Comparison of ENCODE assay signal across 29 mouse cellular contexts in the genomic region with DNA sequence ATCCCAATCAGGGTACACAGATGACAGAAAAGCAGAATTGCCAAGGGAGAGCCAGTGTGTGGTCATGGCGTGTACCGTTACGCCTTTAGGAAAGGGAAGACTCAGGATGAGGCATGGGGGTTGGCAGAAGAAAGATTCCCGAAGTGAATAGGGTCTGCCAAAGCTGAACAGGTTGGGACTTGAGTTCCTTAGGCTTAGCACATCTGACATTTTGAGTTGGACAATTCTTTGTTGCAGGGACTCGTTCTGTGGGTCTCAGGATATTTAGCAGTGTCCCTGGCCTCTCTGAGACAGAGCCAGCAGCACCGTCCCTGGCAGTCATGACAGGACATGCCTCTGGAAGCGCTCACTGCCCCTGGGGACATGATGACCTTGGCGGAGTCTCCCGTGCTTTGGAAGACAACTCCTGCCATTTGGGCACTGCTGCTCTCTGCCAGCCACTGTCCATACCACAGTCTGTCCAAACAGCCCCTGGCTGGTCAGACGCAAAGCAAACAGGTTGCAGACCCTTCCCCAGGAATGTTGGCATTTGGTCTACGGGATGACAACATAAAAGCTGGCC. TPM values are rescaled to one million over a fixed set of nuclear protein-coding genes. Genes with fewer than 3 reads are reported as not detected.
DNase-seq lines count a peak whose midpoint lies in the region; ATAC-seq and TF ChIP-seq lines count a peak whose summit lies in the region.
"Had no signal": no experiment of that assay in that cellular context is flagged by ENCODE, and none has a peak within 500 bp of the region (broad histone marks: within the 10 kb centered on the region; RNA-seq: fewer than 3 reads in every experiment).

No protein-coding gene starts in this region.

- H3K9ac ChIP-seq in heart, embryonic 12.5 days, result no peak overlapping the region
- H3K9ac ChIP-seq: forebrain, postnatal 0 days; liver, embryonic 12.5 days had no signal

- no peak overlapping the region for H3K4me2 ChIP-seq in heart, embryonic 12.5 days
- H3K4me2 ChIP-seq: liver, embryonic 12.5 days had no signal

- H3K27me3 ChIP-seq in heart, embryonic 12.5 days (replicated peaks), result no peaks in the 10 kb centered on the region
- no peaks in the 10 kb centered on the region for H3K27me3 ChIP-seq in kidney, adult 2 months (replicated peaks; ENCODE audit: control insufficient read depth, insufficient read depth, low read length)
- H3K27me3 ChIP-seq: liver, embryonic 12.5 days had no signal

- WGBS in heart, embryonic 12.5 days, result 78% methylated on average over 11 of the region's 11 CpGs
- 73% methylated on average over 11 of the region's 11 CpGs for WGBS in kidney, adult 2 months

- no peak overlapping the region for H3K4me3 ChIP-seq in heart, embryonic 12.5 days
- no peak overlapping the region for H3K4me3 ChIP-seq in kidney, adult 2 months (ENCODE audit: insufficient read depth, low read depth, low read length)
- H3K4me3 ChIP-seq: hindbrain, embryonic 10.5 days; left cerebral cortex, adult 2 months; liver, embryonic 12.5 days had no signal

- no peak for TF ChIP-seq POLR2A in kidney, adult 2 months (IDR thresholded peaks at IDR 0.05; ENCODE audit: low read depth, low read length)

- H3K36me3 ChIP-seq in heart, embryonic 12.5 days, result peaks cover 15% of the 10 kb centered on the region
- H3K36me3 ChIP-seq in kidney, adult 2 months (ENCODE audit: control insufficient read depth, insufficient read depth, low read length), result peaks cover 2% of the 10 kb centered on the region; the same call in 1 of the 2 replicates

- H3K4me1 ChIP-seq in heart, embryonic 12.5 days (replicated peaks), result no peaks in the 10 kb centered on the region
- H3K4me1 ChIP-seq in kidney, adult 2 months (ENCODE audit: control insufficient read depth, insufficient read depth, low read length), result no peaks in the 10 kb centered on the region
- H3K4me1 ChIP-seq: hindbrain, embryonic 10.5 days; liver, embryonic 12.5 days had no signal

- no peaks in the 10 kb centered on the region for H3K9me3 ChIP-seq in heart, embryonic 12.5 days (replicated peaks)
- H3K9me3 ChIP-seq: hindbrain, embryonic 10.5 days; liver, embryonic 12.5 days had no signal

- ATAC-seq in heart, embryonic 12.5 days (ENCODE audit: insufficient number of reproducible peaks, low FRiP score), result no peak
- ATAC-seq: forebrain, postnatal 0 days; liver, embryonic 12.5 days; midbrain, embryonic 16.5 days had no signal

- peak; percentile 43 for DNase-seq in heart, adult 8-10 months (ENCODE audit: low spot score)
- DNase-seq in adrenal gland, postnatal 14 days, result peak; percentile 89
- peak; percentile 78 for DNase-seq in gastrocnemius, postnatal 25 days
- no peak for DNase-seq in liver
- no peak for DNase-seq in left cerebral cortex, adult 9 months (ENCODE audit: low spot score in 2 of 2)
- DNase-seq in kidney, adult 2 months, result no peak
- DNase-seq: cerebellum, adult 18-20 months; cerebellum, postnatal 25 days; embryo, embryonic 11 days; forebrain, postnatal 0 days; kidney, adult 8-10 months; kidney, postnatal 4 days; layer of hippocampus, adult 9-11 months; lung, adult 2 months; lung, postnatal 36 days; right cerebral cortex, postnatal 4 days had no signal

- no peak overlapping the region for H3K27ac ChIP-seq in heart, embryonic 12.5 days (ENCODE audit: poor library complexity, severe bottlenecking)
- H3K27ac ChIP-seq in kidney, adult 2 months (ENCODE audit: insufficient read depth, low read depth, low read length), result no peak overlapping the region
- H3K27ac ChIP-seq: hindbrain, embryonic 10.5 days; left cerebral cortex, adult 2 months; liver, embryonic 12.5 days; stomach, postnatal 0 days had no signal

- TF ChIP-seq CTCF in kidney, adult 2 months (conservative IDR thresholded peaks at IDR 0.05; ENCODE audit: insufficient read depth, insufficient read length, low read depth, low read length), result no peak

RNA-seq across cellular contexts. Expression of a gene that starts 16.6 kb away (rescaled TPM):
- 100 to 1,000 TPM; 363 to 434 (median 401) TPM for total RNA-seq in heart, adult 8-10 months (2022)
- 64.0 and 72.0 TPM in 2 replicates for polyA plus RNA-seq in heart, embryonic 12.5 days (2016; fragmentation: Nextera tagmentation; extraction: Ambion mirVana)
- total RNA-seq in adrenal gland, postnatal 14 days (2021), result 1,038 and 1,196 TPM in 2 replicates
- 100 to 1,000 TPM; 154 to 157 TPM for total RNA-seq in gastrocnemius, postnatal 25 days (2021)
- polyA plus RNA-seq in kidney, adult 2 months (2012; rRNA removed), result 1,369 and 1,431 TPM in 2 replicates

RNA-seq across cellular contexts. Expression of a gene that starts 31.3 kb away (rescaled TPM):
- 100 to 1,000 TPM; 104 to 124 (median 121) TPM for total RNA-seq in heart, adult 8-10 months (2022)
- 38.8 and 40.0 TPM in 2 replicates for polyA plus RNA-seq in heart, embryonic 12.5 days (2016; fragmentation: Nextera tagmentation; extraction: Ambion mirVana)
- total RNA-seq in adrenal gland, postnatal 14 days (2021), result 93.2 and 96.4 TPM in 2 replicates
- 10 to 100 TPM; 76.7 to 79.9 TPM for total RNA-seq in gastrocnemius, postnatal 25 days (2021)
- polyA plus RNA-seq in kidney, adult 2 months (2012; rRNA removed), result 32.6 and 36.6 TPM in 2 replicates

RNA-seq across cellular contexts. Expression of a gene that starts 31.7 kb away (rescaled TPM):
- total RNA-seq in heart, adult 8-10 months (2022), result 1 to 10 TPM; 1.6 to 3.1 (median 2.3) TPM
- polyA plus RNA-seq in heart, embryonic 12.5 days (2016; fragmentation: Nextera tagmentation; extraction: Ambion mirVana), result 0.59 and 1.5 TPM in 2 replicates
- 5.7 and 5.8 TPM in 2 replicates for total RNA-seq in adrenal gland, postnatal 14 days (2021)
- total RNA-seq in gastrocnemius, postnatal 25 days (2021), result 1 to 10 TPM; 1.9 to 2.0 TPM
- polyA plus RNA-seq in kidney, adult 2 months (2012; rRNA removed), result 2.0 and 2.2 TPM in 2 replicates

RNA-seq across cellular contexts. Expression of a gene that starts 31.7 kb away (rescaled TPM):
- total RNA-seq in heart, adult 8-10 months (2022), result not detected
- polyA plus RNA-seq in heart, embryonic 12.5 days (2016; fragmentation: Nextera tagmentation; extraction: Ambion mirVana), result not detected in 2 replicates
- total RNA-seq in adrenal gland, postnatal 14 days (2021), result not detected in 2 replicates
- total RNA-seq in gastrocnemius, postnatal 25 days (2021), result not detected
- polyA plus RNA-seq in kidney, adult 2 months (2012; rRNA removed), result 0.13 TPM in 1 of 2 replicates, not detected in the other
- total RNA-seq: adrenal gland, postnatal 4 days; granulocyte monocyte progenitor cell, adult 5-6 weeks; megakaryocyte-erythroid progenitor cell, adult 5-6 weeks had no signal
- polyA plus RNA-seq: C2C12; embryonic facial prominence, embryonic 14.5 days; forebrain, postnatal 0 days; hindbrain, embryonic 10.5 days; limb, embryonic 11.5 days; liver, embryonic 12.5 days; midbrain, embryonic 16.5 days; stomach, postnatal 0 days; thymus, postnatal 0 days had no signal

RNA-seq across cellular contexts. Expression of a gene that starts 41.7 kb away (rescaled TPM):
- total RNA-seq in heart, adult 8-10 months (2022), result 100 to 1,000 TPM in 2 of 4 experiments, 10 to 100 TPM in 2; 97.0 to 106 (median 99.0) TPM
- polyA plus RNA-seq in heart, embryonic 12.5 days (2016; fragmentation: Nextera tagmentation; extraction: Ambion mirVana), result 5.8 and 6.1 TPM in 2 replicates
- 25.1 and 29.1 TPM in 2 replicates for total RNA-seq in adrenal gland, postnatal 14 days (2021)
- 10 to 100 TPM; 22.2 to 22.3 TPM for total RNA-seq in gastrocnemius, postnatal 25 days (2021)
- 47.0 and 51.4 TPM in 2 replicates for polyA plus RNA-seq in kidney, adult 2 months (2012; rRNA removed)

Comparison
In these comparisons a context has a peak if more than half of its experiments do, and no peak if none do; other contexts are left out.
1. DNase-seq: peak in heart, adult 8-10 months (single experiment), adrenal gland, postnatal 14 days (single experiment) and gastrocnemius, postnatal 25 days (single experiment); none in liver (single experiment), left cerebral cortex, adult 9 months (0 of 2) and kidney, adult 2 months (single experiment).